Mouse (Mus musculus) MEL (cell line): ENCODE data around the gene Dcbld2. TPM values are rescaled to one million over a fixed set of nuclear protein-coding genes. Genes with fewer than 3 reads are reported as not detected.

Source experiments
- DNase-seq: peaks from one replicate; pipeline ENCODE4 v3.0.0; 2011; ENCODE audit warnings: low read depth, low spot score
- H3K27ac ChIP-seq: 2 replicates; pipeline ENCODE4 v1.5.1; 2012; ENCODE audit warnings: low read depth, mild to moderate bottlenecking, control low read depth, low read length, moderate library complexity; ENCODE audit not compliant: control insufficient read depth
- H3K27me3 ChIP-seq, 2 experiments: fragments of 150-350 bp in 1 of 2; sonication (generic) in 1 of 2; 2 replicates each; pipeline ENCODE4 v1.6.1; 2012; ENCODE audit warnings: low read length in 2 of 2, mild to moderate bottlenecking in 2 of 2, improper control_type of control experiment in 1 of 2, moderate library complexity in 1 of 2; ENCODE audit not compliant: insufficient read depth in 2 of 2, control insufficient read depth in 1 of 2
- H3K36me3 ChIP-seq, 2 experiments: 2 replicates each; pipeline ENCODE4 v1.6.1; 2012 to 2014; ENCODE audit warnings: low read length in 2 of 2, improper control_type of control experiment in 1 of 2, inconsistent platforms in 1 of 2, mild to moderate bottlenecking in 1 of 2; ENCODE audit not compliant: insufficient read depth in 2 of 2, control insufficient read depth in 1 of 2
- H3K4me1 ChIP-seq, 2 experiments: fragments of 150-350 bp in 1 of 2; sonication (generic) in 1 of 2; 2 replicates each; pipeline ENCODE4 v1.6.1; 2012; ENCODE audit warnings: low read length in 2 of 2, improper control_type of control experiment in 1 of 2, mild to moderate bottlenecking in 1 of 2; ENCODE audit not compliant: insufficient read depth in 2 of 2, control insufficient read depth in 1 of 2
- H3K4me3 ChIP-seq, 2 experiments: fragments of 150-350 bp in 1 of 2; sonication (generic) in 1 of 2; 2 replicates each; pipeline ENCODE4 v1.5.1; 2012; ENCODE audit warnings: low read depth in 2 of 2, low read length in 2 of 2, mild to moderate bottlenecking in 2 of 2, moderate library complexity in 2 of 2, control low read depth in 1 of 2, improper control_type of control experiment in 1 of 2; ENCODE audit not compliant: control insufficient read depth in 1 of 2, insufficient read depth in 1 of 2
- H3K79me2 ChIP-seq: 2 replicates; pipeline ENCODE4 v1.6.1; 2012; ENCODE audit warnings: mild to moderate bottlenecking, low read length, moderate library complexity; ENCODE audit not compliant: control insufficient read depth, poor library complexity, insufficient read depth
- H3K9ac ChIP-seq: 2 replicates; pipeline ENCODE4 v1.6.1; 2012; ENCODE audit warnings: low read depth, mild to moderate bottlenecking, control low read depth, low read length, moderate library complexity; ENCODE audit not compliant: control insufficient read depth, poor library complexity, severe bottlenecking
- H3K9me3 ChIP-seq: fragments of 150-350 bp; sonication (generic); replicated peaks from 2 replicates; pipeline ENCODE4 v1.6.1; 2012; ENCODE audit warnings: mild to moderate bottlenecking, low read length, improper control_type of control experiment, moderate library complexity; ENCODE audit not compliant: insufficient read depth
- CHD1 ChIP-seq: IDR thresholded peaks from 2 replicates; pipeline ENCODE4 v1.6.1; 2012; ENCODE audit warnings: low read depth, mild to moderate bottlenecking, inconsistent platforms, low read length, improper control_type of control experiment
- CTCF ChIP-seq, 3 experiments: IDR thresholded peaks in 2 of 3; conservative IDR thresholded peaks in 1 of 3; 2 replicates each; pipeline ENCODE4 v1.5.1; 2011 to 2012; ENCODE audit warnings: low read length in 3 of 3, low read depth in 2 of 3, mild to moderate bottlenecking in 2 of 3, improper control_type of control experiment in 1 of 3, inconsistent platforms in 1 of 3, mixed read lengths in 1 of 3, moderate library complexity in 1 of 3; ENCODE audit not compliant: control insufficient read depth in 1 of 3, insufficient read depth in 1 of 3, poor library complexity in 1 of 3, severe bottlenecking in 1 of 3
- ELF1 ChIP-seq: IDR thresholded peaks from 2 replicates; pipeline ENCODE4 v1.6.1; 2014; ENCODE audit warnings: low read depth, mild to moderate bottlenecking, inconsistent platforms, low read length, improper control_type of control experiment, moderate library complexity
- EP300 ChIP-seq, 2 experiments: IDR thresholded peaks; 2 replicates each; pipeline ENCODE4 v1.6.1; 2011; ENCODE audit warnings: improper control_type of control experiment in 2 of 2, low read length in 2 of 2, low read depth in 1 of 2, mild to moderate bottlenecking in 1 of 2
- GABPA ChIP-seq: IDR thresholded peaks from 2 replicates; pipeline ENCODE4 v1.6.1; 2012; ENCODE audit warnings: low read depth, mild to moderate bottlenecking, inconsistent platforms, low read length, improper control_type of control experiment, moderate library complexity
- GATA1 ChIP-seq: IDR thresholded peaks from 2 replicates; pipeline ENCODE4 v1.6.1; 2011; ENCODE audit warnings: low read depth, low read length, improper control_type of control experiment
- JUND ChIP-seq: IDR thresholded peaks from 2 replicates; pipeline ENCODE4 v1.6.1; 2011; ENCODE audit warnings: low read depth, mild to moderate bottlenecking, improper control_type of control experiment, low read length
- MAFK ChIP-seq: IDR thresholded peaks from 2 replicates; pipeline ENCODE4 v1.6.1; 2011; ENCODE audit warnings: low read depth, mild to moderate bottlenecking, low read length, improper control_type of control experiment, borderline replicate concordance
- MAX ChIP-seq: IDR thresholded peaks from 2 replicates; pipeline ENCODE4 v1.6.1; 2011; ENCODE audit warnings: low read length, improper control_type of control experiment
- MAZ ChIP-seq: IDR thresholded peaks from 2 replicates; pipeline ENCODE4 v1.6.1; 2012; ENCODE audit warnings: low read depth, mild to moderate bottlenecking, inconsistent platforms, low read length, improper control_type of control experiment
- MYB ChIP-seq: IDR thresholded peaks from 2 replicates; pipeline ENCODE4 v1.6.1; 2011; ENCODE audit warnings: mild to moderate bottlenecking, low read depth, low read length, improper control_type of control experiment
- NRF1 ChIP-seq: IDR thresholded peaks from 2 replicates; pipeline ENCODE4 v1.6.1; 2014; ENCODE audit warnings: low read depth, mild to moderate bottlenecking, inconsistent platforms, low read length, improper control_type of control experiment, moderate library complexity; ENCODE audit not compliant: poor library complexity, insufficient read depth, severe bottlenecking
- POLR2A ChIP-seq, 2 experiments: IDR thresholded peaks; 2 replicates each; pipeline ENCODE4 v1.6.1; 2011 to 2012; ENCODE audit warnings: low read length in 2 of 2, mild to moderate bottlenecking in 2 of 2, control low read depth in 1 of 2, improper control_type of control experiment in 1 of 2, low read depth in 1 of 2, moderate library complexity in 1 of 2; ENCODE audit not compliant: control insufficient read depth in 1 of 2, insufficient read depth in 1 of 2, poor library complexity in 1 of 2
- POLR2AphosphoS2 ChIP-seq: IDR thresholded peaks from 2 replicates; pipeline ENCODE4 v1.6.1; 2011; ENCODE audit warnings: low read length, improper control_type of control experiment
- RAD21 ChIP-seq: IDR thresholded peaks from 2 replicates; pipeline ENCODE4 v1.6.1; 2011; ENCODE audit warnings: mild to moderate bottlenecking, low read depth, low read length, improper control_type of control experiment
- SIN3A ChIP-seq: IDR thresholded peaks from 2 replicates; pipeline ENCODE4 v1.6.1; 2012; ENCODE audit warnings: low read length, improper control_type of control experiment, inconsistent platforms
- TBP ChIP-seq: IDR thresholded peaks from 2 replicates; pipeline ENCODE4 v1.8.0; 2011; ENCODE audit warnings: low read depth, low read length, improper control_type of control experiment
- UBTF ChIP-seq: IDR thresholded peaks from 2 replicates; pipeline ENCODE4 v1.6.1; 2012; ENCODE audit warnings: low read depth, mild to moderate bottlenecking, inconsistent platforms, low read length, improper control_type of control experiment, moderate library complexity, borderline replicate concordance; ENCODE audit not compliant: insufficient read depth
- USF1 ChIP-seq: IDR thresholded peaks from 2 replicates; pipeline ENCODE4 v1.6.1; 2014; ENCODE audit warnings: low read depth, mild to moderate bottlenecking, inconsistent platforms, low read length, improper control_type of control experiment, moderate library complexity
- ZKSCAN1 ChIP-seq: IDR thresholded peaks from 2 replicates; pipeline ENCODE4 v1.6.1; 2012; ENCODE audit warnings: low read depth, mild to moderate bottlenecking, inconsistent platforms, low read length, improper control_type of control experiment, moderate library complexity
- ZNF384 ChIP-seq: IDR thresholded peaks from 2 replicates; pipeline ENCODE4 v1.6.1; 2012; ENCODE audit warnings: low read depth, mild to moderate bottlenecking, inconsistent platforms, low read length, improper control_type of control experiment
- polyA plus RNA-seq, 2 experiments: library from polyadenylated mRNA; stranded (reverse) in 1 of 2; unstranded in 1 of 2; fragments of >175 nt in 1 of 2; fragments of >200 nt in 1 of 2; gene quantifications; 2 replicates each; pipeline versions ENCODE4 v1.2.1 to v1.2.4; 2012; ENCODE audit warnings: low replicate concordance in 2 of 2, low read depth in 1 of 2; ENCODE audit not compliant: insufficient read length in 2 of 2, insufficient read depth in 1 of 2, missing spikeins in 1 of 2
- total RNA-seq: library from RNA; depleted of rRNA; stranded (reverse); fragments of 300-350 nt; gene quantifications from 2 replicates; pipeline ENCODE4 v1.2.3, GENCODE M21; 2012

Gene Dcbld2
- total and polyA plus RNA-seq, 3 experiments, result 3.5 to 9.4 TPM; not detected in 1

DNA sequence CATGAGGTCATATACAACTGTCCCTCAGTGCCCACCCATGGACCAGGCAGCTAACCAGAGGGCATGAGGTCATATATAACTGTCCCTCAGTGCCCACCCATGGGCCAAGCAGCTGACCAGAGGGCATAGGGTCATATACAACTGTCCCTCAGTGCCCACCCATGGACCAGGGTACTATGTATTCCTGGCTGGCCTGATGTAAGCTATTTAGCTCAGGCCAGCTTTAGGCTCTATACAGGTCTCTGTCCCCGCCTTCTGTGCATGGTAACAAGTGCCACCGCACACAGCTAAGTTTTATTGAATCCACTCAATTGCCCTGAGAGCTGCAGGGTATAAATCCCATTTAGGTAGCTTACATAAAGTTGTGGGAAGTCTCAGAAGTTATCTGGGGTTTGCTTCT lies 7.3 kb downstream of the Dcbld2 start:
- Histone ChIP-seq H3K9me3 (no peaks in the 10 kb centered on the region), H3K4me1 (no peaks in the 10 kb centered on the region), H3K27ac (no peak overlapping the region), H3K36me3 (no peaks in the 10 kb centered on the region; a peak in 1 of 4 replicates), H3K79me2 (no peaks in the 10 kb centered on the region), H3K4me3 (no peak overlapping the region), H3K27me3 (no peaks in the 10 kb centered on the region), H3K9ac (no peak overlapping the region)
- TF ChIP-seq SIN3A, result no peak
- TF ChIP-seq USF1, result no peak
- no peak for TF ChIP-seq UBTF
- no peak for TF ChIP-seq ZNF384
- no peak for TF ChIP-seq ZKSCAN1
- TF ChIP-seq POLR2A (IDR thresholded peaks at IDR 0.05; ENCODE audit: control insufficient read depth in 1 of 2, insufficient read depth in 1 of 2, low read depth in 1 of 2, low read length in 2 of 2, poor library complexity in 1 of 2), result no peak
- TF ChIP-seq TBP, result no peak
- no peak for TF ChIP-seq EP300 (IDR thresholded peaks at IDR 0.05; ENCODE audit: low read depth in 1 of 2, low read length in 2 of 2)
- TF ChIP-seq CTCF (IDR thresholded peaks at IDR 0.05 in 2 of 3, conservative IDR thresholded peaks at IDR 0.05 in 1 of 3; ENCODE audit: control insufficient read depth in 1 of 3, insufficient read depth in 1 of 3, low read depth in 2 of 3, low read length in 3 of 3, poor library complexity in 1 of 3, severe bottlenecking in 1 of 3), result no peak
- no peak for TF ChIP-seq POLR2AphosphoS2
- TF ChIP-seq MAFK, result no peak
- TF ChIP-seq MAX, result no peak
- no peak for TF ChIP-seq CHD1
- no peak for TF ChIP-seq RAD21
- TF ChIP-seq MAZ, result no peak
- no peak for TF ChIP-seq MYB
- TF ChIP-seq GABPA, result no peak
- no peak for TF ChIP-seq JUND
- TF ChIP-seq GATA1, result no peak
- DNase-seq, result no peak

DNA sequence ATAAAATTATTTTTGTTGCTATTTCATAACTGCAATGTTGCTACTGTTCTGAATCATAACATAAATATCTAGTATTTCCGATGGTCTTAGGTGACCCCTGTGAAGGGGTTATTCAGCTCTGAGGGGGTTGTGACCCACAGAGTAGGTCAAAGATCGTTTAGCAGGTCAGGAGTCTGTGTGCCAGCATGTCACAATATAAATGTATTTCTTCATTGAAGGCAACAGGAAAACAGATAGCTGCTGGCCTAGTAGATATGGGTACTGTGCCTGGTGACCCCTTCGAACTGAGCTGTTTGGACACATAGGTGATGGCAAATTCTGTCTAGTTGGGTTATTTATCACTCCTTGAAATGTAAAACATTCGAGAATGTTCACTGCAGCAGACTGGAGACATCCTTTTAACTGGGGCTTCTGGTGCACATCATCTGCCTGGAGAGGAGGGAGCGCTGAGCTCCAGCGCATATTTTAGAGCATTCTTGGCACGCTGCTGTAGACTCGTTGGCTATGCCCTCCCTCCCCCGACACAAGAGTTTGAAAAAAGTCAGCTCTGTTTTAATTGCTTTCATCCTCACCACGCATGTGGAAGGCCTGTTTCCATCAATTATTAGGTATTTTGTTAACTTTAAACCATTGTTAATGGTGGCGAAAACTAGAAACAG lies 13.6 kb downstream of the Dcbld2 start:
- Histone ChIP-seq H3K9me3 (no peaks in the 10 kb centered on the region), H3K9ac (no peak overlapping the region), H3K4me3 (no peak overlapping the region), H3K27ac (no peak overlapping the region), H3K4me1 (no peaks in the 10 kb centered on the region), H3K27me3 (no peaks in the 10 kb centered on the region), H3K36me3 (no peaks in the 10 kb centered on the region), H3K79me2 (no peaks in the 10 kb centered on the region; the same call in 1 of the 2 replicates)
- TF ChIP-seq ELF1, result no peak
- TF ChIP-seq NRF1, result no peak
- DNase-seq, result no peak
